10 mouse cellular contexts compared by ENCODE assay signal in the genomic region with DNA sequence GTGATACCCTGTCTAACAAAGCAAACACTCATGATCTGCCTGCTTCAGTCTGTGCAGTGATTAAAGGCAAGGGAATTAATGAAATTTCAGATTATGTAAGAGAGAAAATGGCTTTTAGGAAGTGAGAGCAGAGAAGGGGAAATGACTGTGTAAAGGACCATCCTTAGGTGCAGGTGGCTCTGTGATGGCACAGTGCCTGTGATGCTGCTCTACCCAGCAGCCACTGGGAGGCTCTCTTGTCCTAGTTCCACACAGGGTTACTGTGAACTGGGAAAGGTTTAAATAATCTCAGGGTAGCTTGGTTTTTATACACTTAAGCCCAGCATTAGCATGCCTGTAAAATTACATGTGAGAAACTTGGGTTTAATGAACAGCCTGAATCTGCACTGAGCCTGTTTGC. TPM values are rescaled to one million over a fixed set of nuclear protein-coding genes. Genes with fewer than 3 reads are reported as not detected.
DNase-seq lines count a peak whose midpoint lies in the region; ATAC-seq and TF ChIP-seq lines count a peak whose summit lies in the region.
"Had no signal": no experiment of that assay in that cellular context is flagged by ENCODE, and none has a peak within 500 bp of the region (broad histone marks: within the 10 kb centered on the region; RNA-seq: fewer than 3 reads in every experiment).

No protein-coding gene starts in this region.

- ATAC-seq in forebrain, embryonic 12.5 days (ENCODE audit: low FRiP score) = 0 out of 2 replicates have a peak, but pooled peaks have one; percentile 71
- peak; percentile 89 for ATAC-seq in hindbrain, postnatal 0 days
- ATAC-seq in limb, embryonic 14.5 days (ENCODE audit: low FRiP score, low read depth) = no peak; the same call in 1 of the 2 replicates

- peak; percentile 83 for TF ChIP-seq CTCF in hindbrain, postnatal 0 days (IDR thresholded peaks at IDR 0.05; ENCODE audit: low read depth)

- peaks cover 34% of the 10 kb centered on the region for H3K36me3 ChIP-seq in forebrain, embryonic 12.5 days (replicated peaks)
- peaks cover 17% of the 10 kb centered on the region for H3K36me3 ChIP-seq in hindbrain, postnatal 0 days (ENCODE audit: insufficient read depth, low read length)
- peaks cover 31% of the 10 kb centered on the region for H3K36me3 ChIP-seq in limb, embryonic 14.5 days (ENCODE audit: control insufficient read depth, insufficient read depth, low read length)

- H3K9ac ChIP-seq in forebrain, embryonic 12.5 days = no peak overlapping the region
- H3K9ac ChIP-seq in hindbrain, postnatal 0 days (replicated peaks; ENCODE audit: low read length) = no peak overlapping the region
- no peak overlapping the region for H3K9ac ChIP-seq in limb, embryonic 14.5 days (ENCODE audit: low read depth, low read length, severe bottlenecking)
- H3K9ac ChIP-seq: embryonic facial prominence, embryonic 15.5 days had no signal

- H3K4me3 ChIP-seq in forebrain, embryonic 12.5 days (replicated peaks) = no peak overlapping the region
- H3K4me3 ChIP-seq in hindbrain, postnatal 0 days (ENCODE audit: low read length) = no peak overlapping the region
- no peak overlapping the region for H3K4me3 ChIP-seq in limb, embryonic 14.5 days (replicated peaks; ENCODE audit: low read length)
- H3K4me3 ChIP-seq: embryonic facial prominence, embryonic 15.5 days; megakaryocyte, embryonic 14.5 days had no signal

- no peak overlapping the region for H3K4me2 ChIP-seq in forebrain, embryonic 12.5 days
- H3K4me2 ChIP-seq in hindbrain, postnatal 0 days (ENCODE audit: low read depth, low read length) = no peak overlapping the region
- H3K4me2 ChIP-seq in limb, embryonic 14.5 days (replicated peaks; ENCODE audit: low read depth, low read length, severe bottlenecking) = no peak overlapping the region
- H3K4me2 ChIP-seq: embryonic facial prominence, embryonic 15.5 days had no signal

- no peaks in the 10 kb centered on the region for H3K27me3 ChIP-seq in forebrain, embryonic 12.5 days
- no peaks in the 10 kb centered on the region for H3K27me3 ChIP-seq in hindbrain, postnatal 0 days (ENCODE audit: insufficient read depth, low read length)
- H3K27me3 ChIP-seq in limb, embryonic 14.5 days (ENCODE audit: control insufficient read depth, insufficient read depth, low read length) = no peaks in the 10 kb centered on the region
- H3K27me3 ChIP-seq: embryonic facial prominence, embryonic 15.5 days; megakaryocyte, embryonic 14.5 days had no signal

- peak; percentile 51 for DNase-seq in ovary, postnatal 36 days (ENCODE audit: low spot score)
- DNase-seq in ovary, adult 18-20 months (ENCODE audit: low spot score) = no peak
- peak; percentile 73 for DNase-seq in adrenal gland, postnatal 10 days
- peak; percentile 79 for DNase-seq in hindbrain, postnatal 0 days (ENCODE audit: low spot score)
- peak; percentile 58 for DNase-seq in limb, embryonic 14.5 days (ENCODE audit: low spot score)
- DNase-seq in naive thymus-derived CD4-positive, alpha-beta T cell, adult 2 months (ENCODE audit: low read depth) = peak; percentile 41
- no peak for DNase-seq in ovary, postnatal 10 days (ENCODE audit: low spot score)

- no peak for TF ChIP-seq POLR2A in limb, embryonic 14.5 days (IDR thresholded peaks at IDR 0.05; ENCODE audit: borderline replicate concordance, extremely low read depth, insufficient read depth, insufficient read length)

- H3K4me1 ChIP-seq in forebrain, embryonic 12.5 days = peaks cover 5% of the 10 kb centered on the region
- no peaks in the 10 kb centered on the region for H3K4me1 ChIP-seq in hindbrain, postnatal 0 days (ENCODE audit: insufficient read depth, low read length)
- no peaks in the 10 kb centered on the region for H3K4me1 ChIP-seq in limb, embryonic 14.5 days (ENCODE audit: control insufficient read depth, insufficient read depth, low read length)
- H3K4me1 ChIP-seq: embryonic facial prominence, embryonic 15.5 days had no signal

- no peaks in the 10 kb centered on the region for H3K9me3 ChIP-seq in forebrain, embryonic 12.5 days
- H3K9me3 ChIP-seq in hindbrain, postnatal 0 days (ENCODE audit: low read length) = no peaks in the 10 kb centered on the region
- H3K9me3 ChIP-seq in limb, embryonic 14.5 days (ENCODE audit: control insufficient read depth, low read length) = no peaks in the 10 kb centered on the region
- H3K9me3 ChIP-seq: embryonic facial prominence, embryonic 15.5 days; megakaryocyte, embryonic 14.5 days had no signal

- no peak overlapping the region for H3K27ac ChIP-seq in forebrain, embryonic 12.5 days
- no peak overlapping the region for H3K27ac ChIP-seq in hindbrain, postnatal 0 days
- H3K27ac ChIP-seq in limb, embryonic 14.5 days (replicated peaks; ENCODE audit: low read depth, low read length) = no peak overlapping the region
- H3K27ac ChIP-seq: embryonic facial prominence, embryonic 15.5 days had no signal

RNA-seq across cellular contexts. Expression of gene Fzd5, which starts 20.0 kb away (rescaled TPM):
- 10 to 100 TPM; 12.1 to 13.7 TPM for total RNA-seq in adrenal gland, postnatal 10 days (2021)
- polyA plus RNA-seq in forebrain, embryonic 12.5 days (2016; fragmentation: Nextera tagmentation; extraction: Ambion mirVana) = 1.0 and 1.5 TPM in 2 replicates
- total RNA-seq in hindbrain, postnatal 0 days (2014; rRNA removed) = 2.7 and 2.8 TPM in 2 replicates
- 0.28 and 0.38 TPM in 2 replicates for polyA plus RNA-seq in hindbrain, postnatal 0 days (2015; fragmentation: Nextera tagmentation; extraction: Ambion mirVana)
- 3.9 and 6.8 TPM in 2 replicates for polyA plus RNA-seq in limb, embryonic 14.5 days (2012; rRNA removed)
- 1.6 and 2.1 TPM in 2 replicates for polyA plus RNA-seq in limb, embryonic 14.5 days (2014; fragmentation: Nextera tagmentation; extraction: Ambion mirVana)

RNA-seq across cellular contexts. Expression of gene Ccnyl1, which starts 27.2 kb away (rescaled TPM):
- 10 to 100 TPM; 18.1 to 22.4 TPM for total RNA-seq in adrenal gland, postnatal 10 days (2021)
- polyA plus RNA-seq in forebrain, embryonic 12.5 days (2016; fragmentation: Nextera tagmentation; extraction: Ambion mirVana) = 5.9 and 6.2 TPM in 2 replicates
- 17.5 and 19.7 TPM in 2 replicates for total RNA-seq in hindbrain, postnatal 0 days (2014; rRNA removed)
- polyA plus RNA-seq in hindbrain, postnatal 0 days (2015; fragmentation: Nextera tagmentation; extraction: Ambion mirVana) = 3.5 and 3.9 TPM in 2 replicates
- polyA plus RNA-seq in limb, embryonic 14.5 days (2012; rRNA removed) = 40.8 and 41.5 TPM in 2 replicates
- polyA plus RNA-seq in limb, embryonic 14.5 days (2014; fragmentation: Nextera tagmentation; extraction: Ambion mirVana) = 9.4 and 9.9 TPM in 2 replicates

Comparison
In these comparisons a context has a peak if more than half of its experiments do, and no peak if none do; other contexts are left out.
1. DNase-seq: peak in ovary, postnatal 36 days (single experiment), adrenal gland, postnatal 10 days (single experiment), hindbrain, postnatal 0 days (single experiment), limb, embryonic 14.5 days (single experiment) and naive thymus-derived CD4-positive, alpha-beta T cell, adult 2 months (single experiment); none in ovary, adult 18-20 months (single experiment) and ovary, postnatal 10 days (single experiment).